Mouse (Mus musculus) olfactory bulb, adult 2 months (tissue): Measurements from ENCODE around the gene Hepacam.

Experiments
- CTCF ChIP-seq: fragments of 200-500 bp; IDR thresholded peaks from 2 replicates; pipeline ENCODE4 v1.5.1; 2012; ENCODE audit warnings: low read depth, mild to moderate bottlenecking, low read length, moderate library complexity; ENCODE audit not compliant: insufficient read depth
- POLR2A ChIP-seq: fragments of 200-500 bp; IDR thresholded peaks from 2 replicates; pipeline ENCODE4 v1.6.1; 2012; ENCODE audit warnings: mild to moderate bottlenecking, low read depth, low read length, moderate library complexity; ENCODE audit not compliant: insufficient read depth

GRCm38 (mm10) chr9:37367301-37368080 is at the start of gene Hepacam:
- TF ChIP-seq CTCF (no peak), POLR2A (no peak)
